ENCODE assay signal across 10 mouse cellular contexts in the genomic region with DNA sequence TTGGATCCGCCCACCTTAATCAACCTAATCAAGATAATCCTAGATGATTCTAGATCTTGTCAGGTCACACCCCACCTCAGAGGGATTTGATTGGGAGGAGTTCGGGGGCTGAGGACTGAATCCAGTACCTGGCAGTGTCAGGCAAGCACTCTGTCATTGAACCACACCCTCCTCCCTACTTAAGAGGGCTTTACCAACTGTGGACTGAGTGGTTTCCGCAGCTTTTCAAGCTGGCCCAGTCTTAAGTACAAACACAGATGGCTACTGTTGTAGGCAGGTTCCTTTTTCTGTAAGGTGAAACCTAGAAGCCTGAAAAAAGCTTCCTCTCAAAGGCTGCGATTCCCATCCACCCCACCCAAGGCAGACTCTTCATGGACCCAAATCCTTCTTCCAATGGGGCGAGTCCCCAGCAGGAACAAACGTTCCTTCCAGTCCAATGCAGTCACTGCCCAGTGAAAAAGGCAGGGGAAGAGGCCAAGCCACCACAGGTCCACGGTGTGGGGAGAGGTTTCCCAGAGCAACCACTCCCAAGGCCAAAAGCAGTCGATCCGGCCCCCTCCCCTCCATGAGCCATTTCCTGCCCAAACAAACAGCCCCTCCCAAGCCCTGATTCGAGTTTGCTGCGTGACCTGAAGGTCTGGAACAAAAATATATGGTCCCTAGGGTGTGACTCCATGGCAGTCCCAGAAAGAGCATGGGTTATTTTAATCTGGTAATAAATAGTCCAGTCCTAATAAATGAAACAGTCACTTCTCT. TPM values are rescaled to one million over a fixed set of nuclear protein-coding genes. Genes with fewer than 3 reads are reported as not detected.
DNase-seq lines count a peak whose midpoint lies in the region; ATAC-seq and TF ChIP-seq lines count a peak whose summit lies in the region.
"Had no signal": no experiment of that assay in that cellular context is flagged by ENCODE, and none has a peak within 500 bp of the region (broad histone marks: within the 10 kb centered on the region; RNA-seq: fewer than 3 reads in every experiment).

No protein-coding gene starts in this region.

- H3K9me3 ChIP-seq in heart, embryonic 12.5 days (replicated peaks): peaks cover 12% of the 10 kb centered on the region
- H3K9me3 ChIP-seq in limb, embryonic 11.5 days (ENCODE audit: control insufficient read depth, low read length): no peaks in the 10 kb centered on the region
- H3K9me3 ChIP-seq in midbrain, embryonic 10.5 days (replicated peaks): 0 out of 2 replicates have a peak, but pooled peaks cover 6% of the 10 kb centered on the region
- no peaks in the 10 kb centered on the region for H3K9me3 ChIP-seq in midbrain, embryonic 14.5 days (ENCODE audit: control insufficient read depth, low read length)
- H3K9me3 ChIP-seq: hindbrain, embryonic 10.5 days had no signal

- intact Hi-C loops in heart, adult 2 months (cut with DNase I): no loop called here

- H3K27me3 ChIP-seq in heart, embryonic 12.5 days (replicated peaks): no peaks in the 10 kb centered on the region
- no peaks in the 10 kb centered on the region for H3K27me3 ChIP-seq in heart, adult 2 months (ENCODE audit: control insufficient read depth, insufficient read depth, low read length)
- H3K27me3 ChIP-seq in limb, embryonic 11.5 days (ENCODE audit: control insufficient read depth, insufficient read depth, low read length): no peaks in the 10 kb centered on the region
- no peaks in the 10 kb centered on the region for H3K27me3 ChIP-seq in midbrain, embryonic 10.5 days (ENCODE audit: low read depth, poor library complexity, severe bottlenecking)
- H3K27me3 ChIP-seq in midbrain, embryonic 14.5 days (ENCODE audit: control insufficient read depth, insufficient read depth, low read length): no peaks in the 10 kb centered on the region

- no peak for ATAC-seq in heart, embryonic 12.5 days (ENCODE audit: insufficient number of reproducible peaks, low FRiP score)
- peak; percentile 73 for ATAC-seq in limb, embryonic 11.5 days (ENCODE audit: insufficient number of reproducible peaks, low FRiP score, low TSS enrichment, low read depth)
- no peak for ATAC-seq in midbrain, embryonic 14.5 days (ENCODE audit: low FRiP score, low TSS enrichment)

- no peak overlapping the region for H3K9ac ChIP-seq in heart, embryonic 12.5 days
- H3K9ac ChIP-seq in heart, adult 2 months (ENCODE audit: low read depth, low read length): no peak overlapping the region
- H3K9ac ChIP-seq in limb, embryonic 11.5 days (ENCODE audit: low read length): no peak overlapping the region
- H3K9ac ChIP-seq in midbrain, embryonic 14.5 days (replicated peaks; ENCODE audit: low read length): no peak overlapping the region

- DNase-seq in heart, adult 11 months: peak; percentile 98
- peak; percentile 61 for DNase-seq in 416B (ENCODE audit: low read depth)
- DNase-seq in heart, adult 2 months: peak; percentile 65 to 75
- DNase-seq in limb, embryonic 11.5 days (ENCODE audit: low spot score): peak; percentile 31
- DNase-seq in frontal cortex, postnatal 14 days (ENCODE audit: low spot score in 2 of 2): no peak
- DNase-seq in midbrain, embryonic 10.5 days (ENCODE audit: low spot score): no peak
- no peak for DNase-seq in midbrain, embryonic 14.5 days

- 0 out of 2 replicates have a peak, but pooled peaks cover 5% of the 10 kb centered on the region for H3K4me1 ChIP-seq in heart, embryonic 12.5 days (replicated peaks)
- peaks cover 6% of the 10 kb centered on the region for H3K4me1 ChIP-seq in heart, adult 2 months (ENCODE audit: control insufficient read depth, insufficient read depth, low read length)
- no peaks in the 10 kb centered on the region for H3K4me1 ChIP-seq in limb, embryonic 11.5 days (ENCODE audit: control insufficient read depth, insufficient read depth, low read length)
- H3K4me1 ChIP-seq in midbrain, embryonic 10.5 days: no peaks in the 10 kb centered on the region
- no peaks in the 10 kb centered on the region for H3K4me1 ChIP-seq in midbrain, embryonic 14.5 days (ENCODE audit: control insufficient read depth, insufficient read depth, low read length)
- H3K4me1 ChIP-seq: hindbrain, embryonic 10.5 days had no signal

- TF ChIP-seq EP300 in heart, adult 2 months (IDR thresholded peaks at IDR 0.05; ENCODE audit: insufficient read depth, low read depth, low read length): peak; percentile 8; the same call in 1 of the 2 replicates

- no peaks in the 10 kb centered on the region for H3K36me3 ChIP-seq in heart, embryonic 12.5 days
- no peaks in the 10 kb centered on the region for H3K36me3 ChIP-seq in heart, adult 2 months (ENCODE audit: control insufficient read depth, insufficient read depth, low read length)
- H3K36me3 ChIP-seq in limb, embryonic 11.5 days (ENCODE audit: control insufficient read depth, insufficient read depth, low read length): no peaks in the 10 kb centered on the region
- H3K36me3 ChIP-seq in midbrain, embryonic 10.5 days: no peaks in the 10 kb centered on the region
- H3K36me3 ChIP-seq in midbrain, embryonic 14.5 days (ENCODE audit: control insufficient read depth, insufficient read depth, low read length): no peaks in the 10 kb centered on the region
- H3K36me3 ChIP-seq: hindbrain, embryonic 10.5 days had no signal

- H3K4me2 ChIP-seq in heart, embryonic 12.5 days: no peak overlapping the region
- H3K4me2 ChIP-seq in limb, embryonic 11.5 days (ENCODE audit: low read depth, severe bottlenecking): no peak overlapping the region
- no peak overlapping the region for H3K4me2 ChIP-seq in midbrain, embryonic 14.5 days (ENCODE audit: low read length)

- 0 out of 2 replicates have a peak, but pooled peaks have one; percentile 37 for TF ChIP-seq POLR2A in heart, adult 2 months (IDR thresholded peaks at IDR 0.05; ENCODE audit: insufficient read depth, low read depth, low read length)

- TF ChIP-seq CTCF in heart, adult 2 months (IDR thresholded peaks at IDR 0.05): no peak

- 67% methylated on average over 11 of the region's 11 CpGs for WGBS in heart, embryonic 12.5 days
- WGBS in heart, adult 2 months: 38% methylated on average over 11 of the region's 11 CpGs
- 66% methylated on average over 11 of the region's 11 CpGs for WGBS in limb, embryonic 11.5 days
- 80% methylated on average over 11 of the region's 11 CpGs for WGBS in midbrain, embryonic 10.5 days
- 80% methylated on average over 11 of the region's 11 CpGs for WGBS in midbrain, embryonic 14.5 days

- H3K4me3 ChIP-seq in heart, embryonic 12.5 days: no peak overlapping the region
- no peak overlapping the region for H3K4me3 ChIP-seq in heart, adult 2 months
- no peak overlapping the region for H3K4me3 ChIP-seq in limb, embryonic 11.5 days (ENCODE audit: low read depth, low read length)
- H3K4me3 ChIP-seq in midbrain, embryonic 10.5 days: no peak overlapping the region
- H3K4me3 ChIP-seq in midbrain, embryonic 14.5 days (replicated peaks; ENCODE audit: low read depth, low read length): no peak overlapping the region
- H3K4me3 ChIP-seq: hindbrain, embryonic 10.5 days; layer of hippocampus, adult 2 months had no signal

- H3K27ac ChIP-seq in heart, embryonic 12.5 days (ENCODE audit: poor library complexity, severe bottlenecking): no peak overlapping the region
- H3K27ac ChIP-seq in heart, adult 2 months: peak overlapping the region; percentile 87
- 0 out of 2 replicates have a peak overlapping the region, but pooled peaks have one; percentile 21 for H3K27ac ChIP-seq in limb, embryonic 11.5 days (replicated peaks; ENCODE audit: low read depth, low read length)
- no peak overlapping the region for H3K27ac ChIP-seq in midbrain, embryonic 10.5 days (replicated peaks)
- no peak overlapping the region for H3K27ac ChIP-seq in midbrain, embryonic 14.5 days (replicated peaks; ENCODE audit: low read depth, low read length)
- H3K27ac ChIP-seq: hindbrain, embryonic 10.5 days; layer of hippocampus, adult 2 months had no signal

- no peaks in the 10 kb centered on the region for H3K79me2 ChIP-seq in heart, adult 2 months (replicated peaks; ENCODE audit: control insufficient read depth, insufficient read depth, low read length)

RNA-seq across cellular contexts. Expression of gene Stk38l, which starts 22.5 kb away (rescaled TPM):
- polyA plus RNA-seq in heart, embryonic 12.5 days (2016; fragmentation: Nextera tagmentation; extraction: Ambion mirVana): 50.6 and 52.7 TPM in 2 replicates
- total RNA-seq in heart, adult 2 months (2021): 10 to 100 TPM; 13.9 to 14.4 TPM
- polyA plus RNA-seq in heart, adult 2 months (2012; rRNA removed): 3.1 and 8.0 TPM in 2 replicates
- polyA plus RNA-seq in limb, embryonic 11.5 days (2014; fragmentation: Nextera tagmentation; extraction: Ambion mirVana): 20.4 and 25.4 TPM in 2 replicates
- polyA plus RNA-seq in midbrain, embryonic 10.5 days (2016; fragmentation: Nextera tagmentation; extraction: Ambion mirVana): 21.0 and 21.2 TPM in 2 replicates
- 16.1 and 20.2 TPM in 2 replicates for polyA plus RNA-seq in midbrain, embryonic 14.5 days (2014; fragmentation: Nextera tagmentation; extraction: Ambion mirVana)

RNA-seq across cellular contexts. Expression of gene Tm7sf3, which starts 59.7 kb away (rescaled TPM):
- polyA plus RNA-seq in heart, embryonic 12.5 days (2016; fragmentation: Nextera tagmentation; extraction: Ambion mirVana): 49.4 and 51.7 TPM in 2 replicates
- 10 to 100 TPM; 14.6 to 18.0 TPM for total RNA-seq in heart, adult 2 months (2021)
- 9.7 and 12.2 TPM in 2 replicates for polyA plus RNA-seq in heart, adult 2 months (2012; rRNA removed)
- polyA plus RNA-seq in limb, embryonic 11.5 days (2014; fragmentation: Nextera tagmentation; extraction: Ambion mirVana): 27.6 and 29.6 TPM in 2 replicates
- 26.0 and 27.1 TPM in 2 replicates for polyA plus RNA-seq in midbrain, embryonic 10.5 days (2016; fragmentation: Nextera tagmentation; extraction: Ambion mirVana)
- polyA plus RNA-seq in midbrain, embryonic 14.5 days (2014; fragmentation: Nextera tagmentation; extraction: Ambion mirVana): 23.9 and 31.6 TPM in 2 replicates

RNA-seq across cellular contexts. Expression of gene Med21, which starts 60.0 kb away (rescaled TPM):
- 130 and 136 TPM in 2 replicates for polyA plus RNA-seq in heart, embryonic 12.5 days (2016; fragmentation: Nextera tagmentation; extraction: Ambion mirVana)
- total RNA-seq in heart, adult 2 months (2021): 10 to 100 TPM; 43.0 to 50.5 TPM
- 39.4 and 77.7 TPM in 2 replicates for polyA plus RNA-seq in heart, adult 2 months (2012; rRNA removed)
- 135 and 142 TPM in 2 replicates for polyA plus RNA-seq in limb, embryonic 11.5 days (2014; fragmentation: Nextera tagmentation; extraction: Ambion mirVana)
- 132 and 135 TPM in 2 replicates for polyA plus RNA-seq in midbrain, embryonic 10.5 days (2016; fragmentation: Nextera tagmentation; extraction: Ambion mirVana)
- 103 and 105 TPM in 2 replicates for polyA plus RNA-seq in midbrain, embryonic 14.5 days (2014; fragmentation: Nextera tagmentation; extraction: Ambion mirVana)

Comparison
In these comparisons a context has a peak if more than half of its experiments do, and no peak if none do; other contexts are left out.
1. H3K27ac ChIP-seq: peak in heart, adult 2 months (single experiment) and limb, embryonic 11.5 days (single experiment); none in heart, embryonic 12.5 days (single experiment), midbrain, embryonic 10.5 days (single experiment) and midbrain, embryonic 14.5 days (single experiment).
2. DNase-seq: peak in heart, adult 11 months (single experiment), 416B (single experiment), heart, adult 2 months (2 of 2) and limb, embryonic 11.5 days (single experiment); none in frontal cortex, postnatal 14 days (0 of 2), midbrain, embryonic 10.5 days (single experiment) and midbrain, embryonic 14.5 days (single experiment).